Mouse (Mus musculus): ENCODE results near the gene Gm14698.
"Not testable (repeated sequence)": the region's sequence is repeated elsewhere in the genome, so short reads cannot be mapped to it uniquely, and the experiment has no call there.

Gene Gm14698

DNA sequence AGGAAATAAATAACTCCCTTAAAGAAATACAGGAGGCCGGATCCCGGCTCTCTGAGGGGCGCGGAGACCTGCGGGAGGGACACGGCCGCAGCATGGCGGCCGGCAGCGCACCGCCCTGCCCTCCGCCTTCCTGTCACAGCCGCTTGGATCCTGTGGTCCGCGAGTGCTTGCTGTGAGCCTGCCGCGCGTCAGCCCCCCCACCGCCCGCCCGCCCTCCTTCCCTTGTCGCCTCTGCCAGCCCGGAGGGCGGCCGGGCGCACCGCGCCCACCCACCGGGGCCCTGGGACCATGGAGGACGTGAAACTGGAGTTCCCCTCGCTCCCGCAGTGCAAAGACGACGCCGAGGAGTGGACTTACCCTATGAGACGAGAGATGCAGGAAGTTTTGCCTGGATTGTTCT lies at the start of gene Gm14698:
Gene Gm14698, plus strand, starts transcription at position 35 of the 400 bp plus-strand sequence.
- not testable (repeated sequence) for DNase-seq (ENCODE audit: low spot score in 2 of 2)

DNA sequence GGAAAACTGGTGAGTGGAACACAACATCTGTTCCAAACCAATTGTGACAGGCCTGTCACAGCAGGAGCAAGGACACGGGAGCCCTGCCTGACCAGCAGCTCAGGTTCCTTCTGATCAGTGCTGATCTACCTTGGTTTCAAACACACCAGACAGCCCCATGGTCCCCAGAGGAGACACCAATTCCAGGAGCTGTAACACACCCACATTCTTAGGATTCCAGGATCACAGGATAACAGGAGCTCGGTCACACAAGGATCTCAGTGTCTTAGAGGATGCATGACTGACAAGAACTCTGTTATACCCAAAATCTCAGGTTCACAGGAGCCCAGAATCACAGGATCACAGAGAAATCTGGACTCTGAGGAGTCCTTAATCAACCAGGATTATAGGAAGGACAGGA lies 444 bp upstream of the Gm14698 start:
- DNase-seq (ENCODE audit: low spot score in 2 of 2): not testable (repeated sequence)

DNA sequence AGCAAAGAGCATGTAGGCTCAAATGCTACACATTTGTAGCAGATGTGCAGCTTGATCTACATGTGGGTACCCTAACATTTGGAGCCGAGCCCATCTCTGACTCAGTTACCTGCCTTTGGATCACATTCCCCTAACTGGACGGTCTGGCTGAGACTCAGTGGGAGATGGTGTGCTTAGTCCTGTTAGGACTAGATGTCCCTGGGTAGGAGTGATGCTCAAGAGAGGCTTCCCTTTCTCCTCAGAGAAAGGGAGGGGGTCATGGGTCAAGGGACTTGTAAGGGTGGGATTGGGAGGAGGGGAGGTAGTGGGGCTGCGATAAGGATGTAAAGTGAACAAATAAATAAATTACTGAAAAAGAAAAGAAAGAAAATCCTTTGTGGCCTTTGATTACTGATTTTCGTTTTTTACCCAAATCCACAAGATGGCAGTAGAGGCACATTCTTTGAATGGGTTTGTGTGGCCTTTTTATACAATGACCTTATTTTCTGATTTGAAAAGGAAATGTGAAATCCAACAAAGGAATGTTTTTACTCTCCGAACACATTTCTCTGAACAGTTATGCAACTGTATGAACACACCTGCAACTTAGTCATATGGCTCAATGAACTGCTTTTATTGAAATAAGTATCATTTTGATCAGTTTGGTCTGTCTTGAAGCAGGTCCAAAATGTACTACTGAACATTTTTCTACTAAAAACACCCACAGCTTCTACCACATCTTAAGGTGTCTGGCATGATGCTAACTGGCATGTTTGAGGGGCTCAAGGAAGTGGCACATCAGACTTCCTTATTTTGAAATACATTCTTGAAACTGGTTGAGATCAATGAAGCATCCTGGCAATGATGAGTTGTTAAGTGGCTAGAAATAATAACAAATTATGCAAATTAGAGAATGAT lies 18.9 kb downstream of the Gm14698 start:
- DNase-seq (ENCODE audit: low spot score in 2 of 2): no peak

DNA sequence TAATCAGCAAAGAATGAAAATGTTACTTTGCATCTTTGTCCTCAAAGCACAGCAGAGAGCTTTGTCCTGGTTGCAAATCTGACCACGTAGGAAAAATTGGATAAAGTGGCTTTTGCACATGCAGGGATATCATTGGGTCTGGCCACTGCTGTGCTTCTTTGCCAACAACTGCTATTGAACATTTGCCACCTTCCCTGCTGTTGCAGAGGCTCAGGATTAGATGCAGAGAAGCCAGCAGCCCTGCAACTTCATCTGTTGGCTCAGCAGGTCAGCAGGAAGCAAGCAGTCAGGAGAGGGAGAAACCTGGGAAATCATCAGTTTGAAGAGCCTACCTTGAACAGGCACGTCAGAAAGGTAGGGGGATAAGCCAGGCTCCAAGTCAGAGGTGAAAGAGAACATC lies 44.3 kb downstream of the Gm14698 start:
- no peak for DNase-seq (ENCODE audit: low spot score in 2 of 2)

All from urinary bladder, postnatal 4 days (tissue).